Mouse (Mus musculus): ENCODE data around the gene Dcdc2b. TPM values are rescaled to one million over a fixed set of nuclear protein-coding genes. Genes with fewer than 3 reads are reported as not detected.
A peak's percentile ranks its signal among the peaks of the same experiment; 100 is the strongest.

Dcdc2b gene
- polyA plus RNA-seq, 1 experiment: 8.8 TPM

DNA sequence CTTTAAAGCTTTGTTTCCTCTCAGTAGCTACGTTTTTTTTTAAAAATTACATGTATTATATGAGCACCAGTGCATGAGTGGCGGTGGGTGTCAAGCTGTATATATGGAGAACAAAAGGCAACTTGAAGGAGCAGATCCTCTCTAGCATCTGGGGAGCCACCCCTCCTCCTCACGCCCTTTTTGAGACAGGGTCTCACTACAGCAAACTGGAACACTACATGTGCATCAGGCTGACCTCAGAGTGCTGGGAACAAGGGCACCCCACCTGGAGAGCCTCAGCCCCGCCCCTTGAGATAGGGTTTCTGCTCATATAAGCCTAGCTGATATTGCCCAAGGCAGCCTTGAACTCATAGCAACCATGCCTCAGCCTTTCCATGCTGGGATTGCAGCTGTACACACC, 11.4 kb upstream of the Dcdc2b start:
- no peak for TF ChIP-seq CTCF (IDR thresholded peaks at IDR 0.05; ENCODE audit: borderline replicate concordance, insufficient read depth, low read depth, low read length)
- no peak for TF ChIP-seq POLR2A (IDR thresholded peaks at IDR 0.05; ENCODE audit: borderline replicate concordance, insufficient read depth, low read length)
- H3K27me3 ChIP-seq (ENCODE audit: control insufficient read depth, insufficient read depth, low read length): no peaks in the 10 kb centered on the region
- H3K4me3 ChIP-seq (replicated peaks; ENCODE audit: insufficient read depth, low read depth, low read length): no peak overlapping the region
- DNase-seq: no peak
- WGBS: 44% methylated on average over 4 of the region's 4 CpGs
- H3K4me1 ChIP-seq (ENCODE audit: control insufficient read depth, insufficient read depth, low read length): peaks cover 13% of the 10 kb centered on the region
- peak overlapping the region; percentile 83; the same call in 1 of the 2 replicates for H3K27ac ChIP-seq (ENCODE audit: insufficient read depth, low read length)

- peak; percentile 74 to 76 for DNase-seq
- peak overlapping the region; percentile 83 for H3K27ac ChIP-seq (ENCODE audit: insufficient read depth, low read length)
- no peaks in the 10 kb centered on the region for H3K27me3 ChIP-seq (ENCODE audit: control insufficient read depth, insufficient read depth, low read length)
- TF ChIP-seq CTCF (IDR thresholded peaks at IDR 0.05; ENCODE audit: borderline replicate concordance, insufficient read depth, low read depth, low read length) (no peak), POLR2A (IDR thresholded peaks at IDR 0.05; ENCODE audit: borderline replicate concordance, insufficient read depth, low read length) (peak; percentile 18; the same call in 1 of the 2 replicates)
- H3K4me1 ChIP-seq (ENCODE audit: control insufficient read depth, insufficient read depth, low read length): peaks cover 15% of the 10 kb centered on the region
- 1% methylated on average over 6 of the region's 6 CpGs for WGBS
- peak overlapping the region; percentile 98 for H3K4me3 ChIP-seq (replicated peaks; ENCODE audit: insufficient read depth, low read depth, low read length)
Observed at GRCm38 (mm10) chr4:129625029-129625370, 10.9 kb upstream of the Dcdc2b start.

- Histone ChIP-seq H3K4me3 (replicated peaks; ENCODE audit: insufficient read depth, low read depth, low read length) (peak overlapping the region; percentile 98), H3K4me1 (ENCODE audit: control insufficient read depth, insufficient read depth, low read length) (peaks cover 15% of the 10 kb centered on the region), H3K27ac (ENCODE audit: insufficient read depth, low read length) (peak overlapping the region; percentile 92), H3K27me3 (ENCODE audit: control insufficient read depth, insufficient read depth, low read length) (no peaks in the 10 kb centered on the region)
- under 1% methylated on average over 18 of the region's 18 CpGs for WGBS
- TF ChIP-seq POLR2A (IDR thresholded peaks at IDR 0.05; ENCODE audit: borderline replicate concordance, insufficient read depth, low read length): peak; percentile 94; the same call in 1 of the 2 replicates
- TF ChIP-seq CTCF (IDR thresholded peaks at IDR 0.05; ENCODE audit: borderline replicate concordance, insufficient read depth, low read depth, low read length): no peak
- peak; percentile 91 to 97 for DNase-seq
Observed at GRCm38 (mm10) chr4:129624281-129625028, 10.4 kb upstream of the Dcdc2b start.

DNA sequence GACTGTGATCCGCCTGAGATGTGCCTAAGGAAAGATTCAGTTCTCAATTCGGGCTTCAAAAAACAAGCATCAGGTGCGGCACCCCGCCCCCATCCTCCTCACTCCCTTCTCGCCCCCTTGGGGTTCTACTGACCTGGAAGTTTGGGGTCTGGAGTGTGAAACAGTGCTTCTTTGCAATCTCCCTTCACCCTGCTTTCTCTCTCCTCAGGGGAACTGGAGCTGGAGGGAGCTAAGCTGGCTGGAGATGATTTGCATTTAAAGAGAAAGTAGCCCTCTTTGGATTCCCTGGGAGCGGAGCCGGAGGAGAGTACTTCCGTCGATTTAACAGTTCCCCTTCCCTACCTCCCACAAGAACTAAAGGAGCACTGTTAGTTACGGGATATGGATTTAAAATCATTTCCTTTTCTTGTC, 9.6 kb upstream of the Dcdc2b start, which contains the start of gene Ccdc28b:
Ccdc28b (minus strand) TSS at position 267 of the 411 bp plus-strand sequence.
- peak; percentile 74 to 77 for DNase-seq
- peak within 1 kb of the TSS; percentile 92 for H3K27ac ChIP-seq (ENCODE audit: insufficient read depth, low read length)
- 0% methylated on average over 10 of the region's 10 CpGs for WGBS
- peak within 1 kb of the TSS; percentile 98 for H3K4me3 ChIP-seq (replicated peaks; ENCODE audit: insufficient read depth, low read depth, low read length)
- TF ChIP-seq POLR2A (IDR thresholded peaks at IDR 0.05; ENCODE audit: borderline replicate concordance, insufficient read depth, low read length) (peak; percentile 65; the same call in 1 of the 2 replicates), CTCF (IDR thresholded peaks at IDR 0.05; ENCODE audit: borderline replicate concordance, insufficient read depth, low read depth, low read length) (no peak)
- no peaks in the 10 kb centered on the region for H3K27me3 ChIP-seq (ENCODE audit: control insufficient read depth, insufficient read depth, low read length)
- H3K4me1 ChIP-seq (ENCODE audit: control insufficient read depth, insufficient read depth, low read length): peaks cover 18% of the 10 kb centered on the region

DNA sequence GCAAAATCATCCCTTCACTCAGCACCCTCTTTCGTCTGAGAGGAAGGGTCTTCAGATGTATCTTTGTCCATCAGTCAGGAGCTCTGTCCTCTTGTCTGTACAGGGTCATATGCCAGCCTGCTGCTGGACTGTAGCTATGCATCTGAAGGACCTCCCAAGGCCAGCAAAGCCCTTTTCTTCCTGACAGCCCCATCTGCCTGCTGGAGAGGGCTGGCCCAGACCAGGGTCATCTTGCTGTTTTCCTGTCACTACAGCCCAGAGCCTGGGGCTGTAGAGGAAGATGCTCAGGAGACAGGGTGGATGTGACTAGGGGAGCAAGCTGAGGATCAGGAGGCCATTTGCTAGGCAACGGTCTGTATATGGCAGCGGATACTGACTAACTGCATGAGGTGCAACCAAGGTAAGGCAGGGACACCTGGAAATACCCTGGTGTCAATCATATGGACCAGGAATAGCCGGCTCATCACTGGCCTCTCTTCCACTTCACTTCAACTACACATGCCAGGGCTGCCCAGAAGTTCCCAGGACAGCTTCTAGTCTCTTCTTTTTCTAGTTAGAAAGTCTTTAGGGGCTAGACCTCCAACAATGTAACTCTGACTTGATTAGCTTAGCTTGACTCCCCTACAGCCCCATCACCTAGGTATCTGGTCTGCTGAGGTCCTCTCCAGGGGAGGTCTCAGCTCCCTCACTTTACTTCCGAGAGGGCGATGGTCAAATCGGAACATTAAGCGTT, 8.9 kb upstream of the Dcdc2b start:
- Histone ChIP-seq H3K27me3 (ENCODE audit: control insufficient read depth, insufficient read depth, low read length) (no peaks in the 10 kb centered on the region), H3K4me3 (replicated peaks; ENCODE audit: insufficient read depth, low read depth, low read length) (peak overlapping the region; percentile 98), H3K27ac (ENCODE audit: insufficient read depth, low read length) (peak overlapping the region; percentile 90), H3K4me1 (ENCODE audit: control insufficient read depth, insufficient read depth, low read length) (peaks cover 18% of the 10 kb centered on the region)
- peak; percentile 54 to 64 for DNase-seq
- TF ChIP-seq CTCF (IDR thresholded peaks at IDR 0.05; ENCODE audit: borderline replicate concordance, insufficient read depth, low read depth, low read length) (no peak), POLR2A (IDR thresholded peaks at IDR 0.05; ENCODE audit: borderline replicate concordance, insufficient read depth, low read length) (peak; percentile 26; the same call in 1 of the 2 replicates)
- WGBS: 4% methylated on average over 8 of the region's 8 CpGs

GRCm38 (mm10) chr4:129622120-129622802, 8.2 kb upstream of the Dcdc2b start:
- TF ChIP-seq CTCF (IDR thresholded peaks at IDR 0.05; ENCODE audit: borderline replicate concordance, insufficient read depth, low read depth, low read length) (no peak), POLR2A (IDR thresholded peaks at IDR 0.05; ENCODE audit: borderline replicate concordance, insufficient read depth, low read length) (0 out of 2 replicates have a peak, but pooled peaks have one; percentile 12)
- DNase-seq: peak in 1 of 2 experiments; percentile 71
- Histone ChIP-seq H3K4me1 (ENCODE audit: control insufficient read depth, insufficient read depth, low read length) (peaks cover 18% of the 10 kb centered on the region), H3K27me3 (ENCODE audit: control insufficient read depth, insufficient read depth, low read length) (no peaks in the 10 kb centered on the region), H3K4me3 (replicated peaks; ENCODE audit: insufficient read depth, low read depth, low read length) (peak overlapping the region; percentile 98), H3K27ac (ENCODE audit: insufficient read depth, low read length) (peak overlapping the region; percentile 90)
- WGBS: 8% methylated on average over 11 of the region's 11 CpGs

- peaks cover 18% of the 10 kb centered on the region for H3K4me1 ChIP-seq (ENCODE audit: control insufficient read depth, insufficient read depth, low read length)
Observed at GRCm38 (mm10) chr4:129621283-129621841, 7.3 kb upstream of the Dcdc2b start.

More at GRCm38 (mm10) chr4:129621283-129621841, 7.3 kb upstream of the Dcdc2b start:
- TF ChIP-seq POLR2A (IDR thresholded peaks at IDR 0.05; ENCODE audit: borderline replicate concordance, insufficient read depth, low read length) (peak; percentile 39; the same call in 1 of the 2 replicates), CTCF (IDR thresholded peaks at IDR 0.05; ENCODE audit: borderline replicate concordance, insufficient read depth, low read depth, low read length) (no peak)
- peak overlapping the region; percentile 90 for H3K27ac ChIP-seq (ENCODE audit: insufficient read depth, low read length)
- DNase-seq: peak; percentile 76 to 91
- no peaks in the 10 kb centered on the region for H3K27me3 ChIP-seq (ENCODE audit: control insufficient read depth, insufficient read depth, low read length)
- 11% methylated on average over 8 of the region's 8 CpGs for WGBS
- H3K4me3 ChIP-seq (replicated peaks; ENCODE audit: insufficient read depth, low read depth, low read length): peak overlapping the region; percentile 98

Measured in cerebellum, adult 2 months (tissue).